Mouse (Mus musculus): ENCODE measurements around the gene Rasgrp3. TPM values are rescaled to one million over a fixed set of nuclear protein-coding genes. Genes with fewer than 3 reads are reported as not detected.

The Rasgrp3 gene
- polyA plus RNA-seq, 1 experiment, result 19.4 TPM

DNA sequence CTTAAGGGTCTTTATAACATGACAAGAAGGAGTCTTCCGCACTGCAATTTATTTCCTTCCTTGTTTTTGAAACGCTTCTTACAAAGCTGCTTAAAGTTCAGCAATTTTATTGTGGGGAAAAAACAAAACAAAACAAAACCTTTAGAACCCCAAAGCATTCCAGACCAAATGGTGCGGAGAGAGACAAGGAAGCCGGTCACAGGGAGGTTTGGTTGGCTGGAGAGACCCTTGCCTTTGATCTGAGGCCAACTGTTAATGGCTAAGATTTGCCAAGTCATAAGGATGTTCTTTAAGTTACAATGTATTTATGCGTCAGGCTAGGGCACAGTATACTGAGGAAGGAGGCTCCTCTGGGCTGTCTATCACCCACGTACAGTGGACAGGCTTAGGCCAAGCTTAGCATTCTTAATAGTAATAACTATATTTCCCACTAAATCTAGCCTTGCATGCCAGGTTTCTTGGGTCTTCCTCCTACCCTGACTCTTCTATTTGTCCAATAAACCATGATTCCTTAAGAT is 96.8 kb downstream of the Rasgrp3 start:
- H3K27ac ChIP-seq (ENCODE audit: insufficient read depth, low read depth, low read length), result no peak overlapping the region
- TF ChIP-seq CTCF (IDR thresholded peaks at IDR 0.05; ENCODE audit: low read depth, low read length) (no peak), POLR2A (IDR thresholded peaks at IDR 0.05; ENCODE audit: borderline replicate concordance, low read depth, low read length) (no peak)
- H3K4me1 ChIP-seq (ENCODE audit: control insufficient read depth, insufficient read depth, low read length), result no peaks in the 10 kb centered on the region

DNA sequence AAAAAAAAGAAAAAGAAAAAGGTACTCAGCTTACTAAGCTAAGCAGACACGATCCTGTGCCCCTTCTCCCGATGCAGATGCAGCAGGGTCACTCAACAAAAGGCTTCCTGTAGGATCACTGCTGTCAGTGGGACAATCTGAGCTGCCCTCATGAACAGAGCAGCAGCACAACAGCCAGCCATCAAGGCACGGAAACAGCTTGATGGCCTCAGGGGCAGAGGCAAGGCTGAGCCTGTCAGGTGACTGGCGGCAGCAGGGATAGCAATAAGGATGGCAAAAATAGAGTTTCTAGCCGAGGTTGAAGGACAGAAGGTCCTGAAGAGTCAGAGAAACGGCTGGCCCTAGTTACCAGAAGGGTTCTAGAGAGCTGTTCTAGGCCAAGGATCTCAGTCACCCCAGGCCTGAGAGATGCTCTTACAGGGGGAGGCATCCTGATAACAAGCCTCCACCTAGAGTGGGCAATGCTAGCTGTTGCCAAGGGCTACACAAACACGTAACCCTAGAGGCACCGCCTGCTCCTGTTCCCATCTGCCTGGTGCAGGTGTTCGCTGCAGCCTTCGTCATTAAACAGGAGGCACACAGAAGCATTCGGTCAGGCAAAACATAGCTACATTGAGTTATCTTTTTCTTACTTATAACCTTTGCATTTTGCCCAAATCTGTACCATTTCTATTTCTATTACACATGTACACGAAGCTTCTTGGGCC is 98.8 kb downstream of the Rasgrp3 start:
- H3K4me3 ChIP-seq (ENCODE audit: insufficient read depth, low read length), result no peak overlapping the region
- TF ChIP-seq POLR2A (IDR thresholded peaks at IDR 0.05; ENCODE audit: borderline replicate concordance, low read depth, low read length) (no peak), CTCF (IDR thresholded peaks at IDR 0.05; ENCODE audit: low read depth, low read length) (no peak)
- H3K4me1 ChIP-seq (ENCODE audit: control insufficient read depth, insufficient read depth, low read length), result no peaks in the 10 kb centered on the region
- H3K27ac ChIP-seq (ENCODE audit: insufficient read depth, low read depth, low read length), result no peak overlapping the region

More for the DNA sequence above, 96.8 kb downstream of the Rasgrp3 start:
- no peak overlapping the region for H3K4me3 ChIP-seq (ENCODE audit: insufficient read depth, low read length)

DNA sequence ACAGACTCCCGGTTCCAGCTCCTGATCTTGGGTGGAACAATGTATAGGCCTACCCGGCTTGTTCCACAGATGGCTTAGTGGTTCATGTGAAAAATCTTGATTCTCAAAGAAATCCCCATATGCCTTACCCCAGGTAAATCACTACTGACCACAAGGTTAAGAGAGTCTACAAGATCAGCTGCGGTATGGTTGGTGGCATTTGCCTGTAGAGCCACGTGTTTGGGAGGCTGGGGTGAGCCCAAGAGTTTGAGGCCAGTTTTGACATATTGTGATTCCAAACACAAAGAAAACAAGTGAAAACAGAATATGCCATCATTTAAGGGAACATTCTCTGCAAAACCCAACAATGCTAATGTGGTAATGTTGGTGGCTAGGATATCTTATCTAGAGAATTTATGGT is 99.9 kb downstream of the Rasgrp3 start:
- TF ChIP-seq POLR2A (IDR thresholded peaks at IDR 0.05; ENCODE audit: borderline replicate concordance, low read depth, low read length) (no peak), CTCF (IDR thresholded peaks at IDR 0.05; ENCODE audit: low read depth, low read length) (no peak)
- Histone ChIP-seq H3K4me3 (ENCODE audit: insufficient read depth, low read length) (no peak overlapping the region), H3K27ac (ENCODE audit: insufficient read depth, low read depth, low read length) (no peak overlapping the region), H3K4me1 (ENCODE audit: control insufficient read depth, insufficient read depth, low read length) (no peaks in the 10 kb centered on the region)

DNA sequence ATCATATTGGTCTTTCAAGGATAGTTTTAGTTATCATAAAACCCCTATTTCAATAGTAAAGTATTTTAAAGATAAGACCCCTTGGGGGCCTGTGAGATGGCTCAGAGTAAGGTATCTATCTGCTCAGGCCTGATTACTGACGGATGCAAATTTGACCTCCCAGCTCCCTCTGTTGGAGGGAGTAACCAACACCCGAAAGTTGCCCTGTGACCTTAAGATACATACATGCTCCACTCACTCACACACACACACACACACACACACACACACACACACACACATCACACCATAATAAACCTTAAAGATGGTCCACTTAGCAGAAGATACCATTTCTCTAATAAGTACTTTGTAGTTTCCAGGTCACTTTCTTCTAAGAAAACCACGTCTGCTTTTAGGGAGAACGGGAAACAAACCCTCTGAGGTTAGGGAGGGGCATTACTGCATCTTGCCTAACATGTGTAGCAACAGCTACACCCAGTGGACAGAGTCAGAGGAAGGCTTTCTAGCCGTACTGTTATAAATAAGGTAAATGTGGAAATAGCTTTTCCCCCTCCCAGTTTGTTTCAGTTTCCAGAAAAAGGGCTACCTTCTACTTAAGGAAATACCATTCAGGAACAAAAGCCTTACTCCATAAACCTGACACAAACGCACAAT is 100.8 kb downstream of the Rasgrp3 start:
- no peak overlapping the region for H3K4me3 ChIP-seq (ENCODE audit: insufficient read depth, low read length)
- no peaks in the 10 kb centered on the region for H3K4me1 ChIP-seq (ENCODE audit: control insufficient read depth, insufficient read depth, low read length)
- no peak for TF ChIP-seq POLR2A (IDR thresholded peaks at IDR 0.05; ENCODE audit: borderline replicate concordance, low read depth, low read length)
- TF ChIP-seq CTCF (IDR thresholded peaks at IDR 0.05; ENCODE audit: low read depth, low read length), result no peak
- no peak overlapping the region for H3K27ac ChIP-seq (ENCODE audit: insufficient read depth, low read depth, low read length)

DNA sequence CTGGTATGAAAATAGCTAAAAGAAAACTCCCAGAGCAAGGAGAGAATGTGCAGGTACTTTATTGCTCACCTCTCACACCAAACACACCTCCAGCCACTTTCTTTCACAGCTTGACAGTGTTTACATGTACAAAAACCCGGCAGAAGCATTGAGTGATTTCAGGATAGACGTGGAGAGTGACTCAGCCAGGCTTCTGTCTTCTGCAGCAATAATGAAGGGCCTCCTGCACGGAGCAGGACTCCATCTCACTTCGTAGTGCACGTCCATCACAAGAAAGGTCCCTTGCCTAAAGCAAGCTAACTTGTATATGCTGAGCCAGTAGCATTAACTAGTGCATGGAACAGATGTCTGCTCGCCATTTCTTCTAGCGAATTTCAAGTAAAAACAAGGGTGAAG is 101.4 kb downstream of the Rasgrp3 start:
- no peak for TF ChIP-seq CTCF (IDR thresholded peaks at IDR 0.05; ENCODE audit: low read depth, low read length)
- TF ChIP-seq POLR2A (IDR thresholded peaks at IDR 0.05; ENCODE audit: borderline replicate concordance, low read depth, low read length), result no peak
- no peak overlapping the region for H3K4me3 ChIP-seq (ENCODE audit: insufficient read depth, low read length)
- no peaks in the 10 kb centered on the region for H3K4me1 ChIP-seq (ENCODE audit: control insufficient read depth, insufficient read depth, low read length)
- H3K27ac ChIP-seq (ENCODE audit: insufficient read depth, low read depth, low read length), result no peak overlapping the region

DNA sequence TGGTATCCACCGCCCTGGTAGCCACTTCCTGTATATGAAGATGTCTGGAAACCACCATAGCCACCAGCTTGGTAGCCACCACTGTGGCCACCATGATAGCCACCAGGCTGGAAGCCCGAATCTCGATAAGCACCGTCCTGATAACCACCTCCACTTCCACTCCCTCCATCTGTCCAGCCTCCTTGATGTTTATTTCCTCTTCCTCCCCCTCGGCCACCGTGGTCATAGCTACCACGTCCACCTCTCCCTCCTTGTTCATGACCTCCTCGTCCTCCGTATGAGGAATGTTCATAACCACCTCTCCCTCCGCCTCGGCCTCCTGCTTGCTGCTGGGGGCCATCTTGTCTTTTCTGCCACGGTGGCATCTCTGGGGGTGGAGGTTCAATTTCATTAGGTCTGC is 102.7 kb downstream of the Rasgrp3 start:
- Histone ChIP-seq H3K4me1 (ENCODE audit: control insufficient read depth, insufficient read depth, low read length) (no peaks in the 10 kb centered on the region), H3K4me3 (ENCODE audit: insufficient read depth, low read length) (no peak overlapping the region), H3K27ac (ENCODE audit: insufficient read depth, low read depth, low read length) (no peak overlapping the region)
- no peak for TF ChIP-seq POLR2A (IDR thresholded peaks at IDR 0.05; ENCODE audit: borderline replicate concordance, low read depth, low read length)
- TF ChIP-seq CTCF (IDR thresholded peaks at IDR 0.05; ENCODE audit: low read depth, low read length), result no peak

DNA sequence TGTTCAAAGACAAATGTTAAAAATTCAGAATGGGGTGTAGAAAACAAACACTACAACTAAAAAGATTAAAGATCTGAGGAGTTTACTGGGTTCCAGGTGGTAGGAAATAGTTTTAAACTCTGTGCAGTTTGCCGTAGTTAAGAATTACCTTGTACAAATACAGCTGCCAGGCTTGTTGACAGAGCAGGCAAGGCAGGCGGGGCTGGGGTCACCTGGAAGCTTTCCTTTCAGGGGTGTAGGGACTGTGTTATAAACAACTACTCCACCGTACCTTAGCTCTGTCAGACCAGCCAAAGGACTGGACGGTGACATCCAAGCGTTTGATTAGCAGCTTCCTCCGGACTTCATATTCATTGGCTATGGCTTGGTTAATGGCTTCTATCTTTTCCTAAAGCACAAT is 103.4 kb downstream of the Rasgrp3 start:
- Histone ChIP-seq H3K4me1 (ENCODE audit: control insufficient read depth, insufficient read depth, low read length) (no peaks in the 10 kb centered on the region), H3K27ac (ENCODE audit: insufficient read depth, low read depth, low read length) (no peak overlapping the region), H3K4me3 (ENCODE audit: insufficient read depth, low read length) (no peak overlapping the region)
- TF ChIP-seq CTCF (IDR thresholded peaks at IDR 0.05; ENCODE audit: low read depth, low read length) (no peak), POLR2A (IDR thresholded peaks at IDR 0.05; ENCODE audit: borderline replicate concordance, low read depth, low read length) (no peak)

DNA sequence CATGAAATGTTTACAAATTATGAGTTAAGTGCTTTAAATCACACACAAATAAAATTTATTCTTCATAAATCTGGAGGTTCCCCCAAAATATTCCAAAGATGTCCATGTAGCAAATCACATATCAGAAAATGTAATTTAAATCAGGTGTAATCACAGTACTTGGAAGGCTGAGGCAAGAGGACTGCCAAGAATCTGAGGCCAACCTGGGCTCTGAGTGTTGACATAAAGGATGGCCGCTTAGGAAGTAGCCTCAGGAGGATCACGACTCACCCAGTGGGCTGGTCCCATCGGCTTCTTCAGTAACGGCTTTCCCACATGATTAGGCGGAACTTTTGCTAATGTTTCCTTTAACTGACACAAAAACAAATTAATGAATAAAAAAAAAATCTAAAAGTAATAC is 104.1 kb downstream of the Rasgrp3 start:
- H3K27ac ChIP-seq (ENCODE audit: insufficient read depth, low read depth, low read length), result no peak overlapping the region
- H3K4me1 ChIP-seq (ENCODE audit: control insufficient read depth, insufficient read depth, low read length), result no peaks in the 10 kb centered on the region
- TF ChIP-seq POLR2A (IDR thresholded peaks at IDR 0.05; ENCODE audit: borderline replicate concordance, low read depth, low read length) (no peak), CTCF (IDR thresholded peaks at IDR 0.05; ENCODE audit: low read depth, low read length) (no peak)
- no peak overlapping the region for H3K4me3 ChIP-seq (ENCODE audit: insufficient read depth, low read length)

DNA sequence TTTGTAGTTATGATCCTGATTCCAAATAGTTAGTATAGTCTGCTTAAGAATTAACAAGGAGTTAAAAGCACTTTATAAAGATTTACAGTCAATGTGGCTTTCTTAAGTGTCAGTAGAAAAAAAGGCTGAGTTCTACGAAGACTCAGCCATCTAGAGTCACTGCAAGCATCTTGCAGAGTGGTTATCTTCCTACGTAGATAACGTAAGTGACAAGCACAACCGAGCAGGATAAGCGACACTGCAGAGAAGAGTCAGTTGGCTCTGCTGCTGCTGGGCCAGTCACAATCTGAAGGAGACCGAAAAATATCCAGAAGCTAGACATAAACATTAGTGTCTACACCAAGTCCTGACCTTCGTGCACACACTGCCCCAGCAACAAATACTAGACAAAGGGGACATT is 107.7 kb downstream of the Rasgrp3 start:
- H3K4me3 ChIP-seq (ENCODE audit: insufficient read depth, low read length), result no peak overlapping the region
- TF ChIP-seq POLR2A (IDR thresholded peaks at IDR 0.05; ENCODE audit: borderline replicate concordance, low read depth, low read length), result no peak
- TF ChIP-seq CTCF (IDR thresholded peaks at IDR 0.05; ENCODE audit: low read depth, low read length), result no peak
- H3K4me1 ChIP-seq (ENCODE audit: control insufficient read depth, insufficient read depth, low read length), result no peaks in the 10 kb centered on the region
- H3K27ac ChIP-seq (ENCODE audit: insufficient read depth, low read depth, low read length), result no peak overlapping the region

DNA sequence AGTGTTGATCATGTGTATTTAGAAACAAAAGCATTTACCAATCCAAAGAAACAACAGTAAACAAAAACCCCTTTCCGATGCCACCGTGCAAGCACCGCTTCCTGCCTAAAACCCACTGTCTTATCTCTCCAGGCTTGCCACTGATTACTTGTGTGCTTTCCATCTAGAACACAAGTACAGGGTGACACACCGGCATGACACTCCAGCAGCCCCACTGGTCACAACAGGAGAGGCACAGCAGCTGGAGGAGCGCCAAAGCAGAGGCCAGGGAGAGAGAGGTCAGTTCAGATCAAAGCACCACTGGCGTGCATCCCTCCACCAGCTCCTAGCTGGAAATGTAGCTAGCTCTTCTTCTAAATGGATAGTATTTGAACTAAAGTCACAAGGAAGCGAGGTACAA is 108.6 kb downstream of the Rasgrp3 start:
- TF ChIP-seq CTCF (IDR thresholded peaks at IDR 0.05; ENCODE audit: low read depth, low read length) (no peak), POLR2A (IDR thresholded peaks at IDR 0.05; ENCODE audit: borderline replicate concordance, low read depth, low read length) (no peak)
- no peak overlapping the region for H3K4me3 ChIP-seq (ENCODE audit: insufficient read depth, low read length)
- 0 out of 2 replicates have a peak, but pooled peaks cover 2% of the 10 kb centered on the region for H3K4me1 ChIP-seq (ENCODE audit: control insufficient read depth, insufficient read depth, low read length)
- H3K27ac ChIP-seq (ENCODE audit: insufficient read depth, low read depth, low read length), result no peak overlapping the region
